Mouse (Mus musculus): ENCODE measurements at regions not wholly inside any gene's neighbourhood (a gene's known extent, or its start where the extent isn't known, plus 50 kb on each side); places are given as distances from the start of the nearest gene placed in this dataset.
A peak's percentile ranks its signal among the peaks of the same experiment; 100 is the strongest.

GRCm38 (mm10) chr6:88995077-88995476, 93.0 kb downstream of the Tpra1 start:
- no peak for ATAC-seq (ENCODE audit: low FRiP score, low TSS enrichment)
- no peaks in the 10 kb centered on the region for H3K9me3 ChIP-seq (ENCODE audit: control insufficient read depth, low read length)
- H3K27ac ChIP-seq (replicated peaks; ENCODE audit: low read depth, low read length), result no peak overlapping the region
- no peak overlapping the region for H3K9ac ChIP-seq (replicated peaks; ENCODE audit: low read length)
- no peak for DNase-seq
- no peaks in the 10 kb centered on the region for H3K27me3 ChIP-seq (ENCODE audit: control insufficient read depth, insufficient read depth, low read length)
- H3K36me3 ChIP-seq (ENCODE audit: control insufficient read depth, insufficient read depth, low read length), result no peaks in the 10 kb centered on the region
- no peaks in the 10 kb centered on the region for H3K4me1 ChIP-seq (ENCODE audit: control insufficient read depth, insufficient read depth, low read length)
- no peak overlapping the region for H3K4me3 ChIP-seq (replicated peaks; ENCODE audit: low read depth, low read length)
- 91% methylated on average over 3 of the region's 3 CpGs for WGBS
- H3K4me2 ChIP-seq (ENCODE audit: low read length), result no peak overlapping the region

GRCm38 (mm10) chr6:88998927-88999722, 97.1 kb downstream of the Tpra1 start:
- H3K27ac ChIP-seq (replicated peaks; ENCODE audit: low read depth, low read length), result no peak overlapping the region
- no peaks in the 10 kb centered on the region for H3K36me3 ChIP-seq (ENCODE audit: control insufficient read depth, insufficient read depth, low read length)
- ATAC-seq (ENCODE audit: low FRiP score, low TSS enrichment), result no peak
- H3K4me1 ChIP-seq (ENCODE audit: control insufficient read depth, insufficient read depth, low read length), result 0 out of 2 replicates have a peak, but pooled peaks cover 5% of the 10 kb centered on the region
- H3K27me3 ChIP-seq (ENCODE audit: control insufficient read depth, insufficient read depth, low read length), result no peaks in the 10 kb centered on the region
- H3K4me3 ChIP-seq (replicated peaks; ENCODE audit: low read depth, low read length), result no peak overlapping the region
- DNase-seq, result no peak
- no peak overlapping the region for H3K9ac ChIP-seq (replicated peaks; ENCODE audit: low read length)
- 90% methylated on average over 3 of the region's 3 CpGs for WGBS
- 0 out of 2 replicates have a peak, but pooled peaks cover under 1% of the 10 kb centered on the region for H3K9me3 ChIP-seq (ENCODE audit: control insufficient read depth, low read length)
- no peak overlapping the region for H3K4me2 ChIP-seq (ENCODE audit: low read length)

- no peak overlapping the region; the same call in 1 of the 2 replicates for H3K9ac ChIP-seq (replicated peaks; ENCODE audit: low read length)
- no peak overlapping the region for H3K4me3 ChIP-seq (replicated peaks; ENCODE audit: low read depth, low read length)
- H3K4me2 ChIP-seq (ENCODE audit: low read length), result peak overlapping the region; percentile 36
- peak; percentile 51 for DNase-seq
- no peak overlapping the region for H3K27ac ChIP-seq (replicated peaks; ENCODE audit: low read depth, low read length)
- H3K36me3 ChIP-seq (ENCODE audit: control insufficient read depth, insufficient read depth, low read length), result no peaks in the 10 kb centered on the region
- 0 out of 2 replicates have a peak, but pooled peaks cover 5% of the 10 kb centered on the region for H3K4me1 ChIP-seq (ENCODE audit: control insufficient read depth, insufficient read depth, low read length)
- no peak for ATAC-seq (ENCODE audit: low FRiP score, low TSS enrichment)
- H3K27me3 ChIP-seq (ENCODE audit: control insufficient read depth, insufficient read depth, low read length), result no peaks in the 10 kb centered on the region
- peaks cover 5% of the 10 kb centered on the region for H3K9me3 ChIP-seq (ENCODE audit: control insufficient read depth, low read length)
- 3% methylated on average over 14 of the region's 14 CpGs for WGBS
Measured at GRCm38 (mm10) chr6:89000359-89000758, 98.3 kb downstream of the Tpra1 start.

GRCm38 (mm10) chr6:89003197-89003923, 101.3 kb downstream of the Tpra1 start:
- Histone ChIP-seq H3K9ac (replicated peaks; ENCODE audit: low read length) (no peak overlapping the region), H3K4me1 (ENCODE audit: control insufficient read depth, insufficient read depth, low read length) (peaks cover 21% of the 10 kb centered on the region), H3K27me3 (ENCODE audit: control insufficient read depth, insufficient read depth, low read length) (no peaks in the 10 kb centered on the region), H3K36me3 (ENCODE audit: control insufficient read depth, insufficient read depth, low read length) (no peaks in the 10 kb centered on the region), H3K9me3 (ENCODE audit: control insufficient read depth, low read length) (peaks cover 5% of the 10 kb centered on the region), H3K27ac (replicated peaks; ENCODE audit: low read depth, low read length) (no peak overlapping the region), H3K4me2 (ENCODE audit: low read length) (no peak overlapping the region), H3K4me3 (replicated peaks; ENCODE audit: low read depth, low read length) (no peak overlapping the region)
- WGBS, result 35% methylated on average over 6 of the region's 6 CpGs
- ATAC-seq (ENCODE audit: low FRiP score, low TSS enrichment) (no peak), DNase-seq (peak; percentile 75)

- Histone ChIP-seq H3K36me3 (ENCODE audit: control insufficient read depth, insufficient read depth, low read length) (no peaks in the 10 kb centered on the region), H3K4me1 (ENCODE audit: control insufficient read depth, insufficient read depth, low read length) (peaks cover 39% of the 10 kb centered on the region), H3K9me3 (ENCODE audit: control insufficient read depth, low read length) (peaks cover 5% of the 10 kb centered on the region), H3K4me3 (replicated peaks; ENCODE audit: low read depth, low read length) (no peak overlapping the region), H3K4me2 (ENCODE audit: low read length) (no peak overlapping the region), H3K9ac (replicated peaks; ENCODE audit: low read length) (no peak overlapping the region), H3K27ac (replicated peaks; ENCODE audit: low read depth, low read length) (no peak overlapping the region), H3K27me3 (ENCODE audit: control insufficient read depth, insufficient read depth, low read length) (no peaks in the 10 kb centered on the region)
- WGBS, result 51% methylated on average over 4 of the region's 4 CpGs
- no peak for ATAC-seq (ENCODE audit: low FRiP score, low TSS enrichment)
- no peak for DNase-seq
Measured at GRCm38 (mm10) chr6:89005094-89005493, 103.0 kb downstream of the Tpra1 start.

GRCm38 (mm10) chr6:89006997-89007396, 104.9 kb downstream of the Tpra1 start:
- Histone ChIP-seq H3K4me1 (ENCODE audit: control insufficient read depth, insufficient read depth, low read length) (peaks cover 46% of the 10 kb centered on the region), H3K4me3 (replicated peaks; ENCODE audit: low read depth, low read length) (no peak overlapping the region), H3K27ac (replicated peaks; ENCODE audit: low read depth, low read length) (peak overlapping the region; percentile 76), H3K36me3 (ENCODE audit: control insufficient read depth, insufficient read depth, low read length) (no peaks in the 10 kb centered on the region), H3K9ac (replicated peaks; ENCODE audit: low read length) (no peak overlapping the region), H3K9me3 (ENCODE audit: control insufficient read depth, low read length) (peaks cover 5% of the 10 kb centered on the region), H3K27me3 (ENCODE audit: control insufficient read depth, insufficient read depth, low read length) (0 out of 2 replicates have a peak, but pooled peaks cover 3% of the 10 kb centered on the region), H3K4me2 (ENCODE audit: low read length) (peak overlapping the region; percentile 16)
- ATAC-seq (ENCODE audit: low FRiP score, low TSS enrichment) (peak; percentile 49; the same call in 1 of the 2 replicates), DNase-seq (peak; percentile 58)
- WGBS, result 8% methylated on average over 17 of the region's 17 CpGs

- no peak overlapping the region for H3K4me2 ChIP-seq (ENCODE audit: low read length)
- no peak for DNase-seq
- H3K4me1 ChIP-seq (ENCODE audit: control insufficient read depth, insufficient read depth, low read length), result peaks cover 48% of the 10 kb centered on the region
- H3K27ac ChIP-seq (replicated peaks; ENCODE audit: low read depth, low read length), result peak overlapping the region; percentile 89
- no peak for ATAC-seq (ENCODE audit: low FRiP score, low TSS enrichment)
- H3K9me3 ChIP-seq (ENCODE audit: control insufficient read depth, low read length), result peaks cover 5% of the 10 kb centered on the region
- no peak overlapping the region for H3K9ac ChIP-seq (replicated peaks; ENCODE audit: low read length)
- H3K36me3 ChIP-seq (ENCODE audit: control insufficient read depth, insufficient read depth, low read length), result no peaks in the 10 kb centered on the region
- H3K27me3 ChIP-seq (ENCODE audit: control insufficient read depth, insufficient read depth, low read length), result 0 out of 2 replicates have a peak, but pooled peaks cover 3% of the 10 kb centered on the region
- H3K4me3 ChIP-seq (replicated peaks; ENCODE audit: low read depth, low read length), result no peak overlapping the region
- WGBS, result 71% methylated on average over 2 of the region's 2 CpGs
Measured at GRCm38 (mm10) chr6:89007516-89007915, 105.5 kb downstream of the Tpra1 start.

GRCm38 (mm10) chr6:89008614-89009171, 106.6 kb downstream of the Tpra1 start:
- peak overlapping the region; percentile 44 for H3K4me2 ChIP-seq (ENCODE audit: low read length)
- 1% methylated on average over 18 of the region's 18 CpGs for WGBS
- peak overlapping the region; percentile 89 for H3K27ac ChIP-seq (replicated peaks; ENCODE audit: low read depth, low read length)
- H3K4me1 ChIP-seq (ENCODE audit: control insufficient read depth, insufficient read depth, low read length), result peaks cover 56% of the 10 kb centered on the region
- H3K9ac ChIP-seq (replicated peaks; ENCODE audit: low read length), result peak overlapping the region; percentile 37; the same call in 1 of the 2 replicates
- no peaks in the 10 kb centered on the region for H3K36me3 ChIP-seq (ENCODE audit: control insufficient read depth, insufficient read depth, low read length)
- ATAC-seq (ENCODE audit: low FRiP score, low TSS enrichment), result peak; percentile 65
- H3K9me3 ChIP-seq (ENCODE audit: control insufficient read depth, low read length), result peaks cover 5% of the 10 kb centered on the region
- 0 out of 2 replicates have a peak, but pooled peaks cover 3% of the 10 kb centered on the region for H3K27me3 ChIP-seq (ENCODE audit: control insufficient read depth, insufficient read depth, low read length)
- DNase-seq, result peak; percentile 83
- H3K4me3 ChIP-seq (replicated peaks; ENCODE audit: low read depth, low read length), result no peak overlapping the region

All from midbrain, embryonic 14.5 days (tissue).